17 mouse cellular contexts compared by ENCODE assay signal in the genomic region with DNA sequence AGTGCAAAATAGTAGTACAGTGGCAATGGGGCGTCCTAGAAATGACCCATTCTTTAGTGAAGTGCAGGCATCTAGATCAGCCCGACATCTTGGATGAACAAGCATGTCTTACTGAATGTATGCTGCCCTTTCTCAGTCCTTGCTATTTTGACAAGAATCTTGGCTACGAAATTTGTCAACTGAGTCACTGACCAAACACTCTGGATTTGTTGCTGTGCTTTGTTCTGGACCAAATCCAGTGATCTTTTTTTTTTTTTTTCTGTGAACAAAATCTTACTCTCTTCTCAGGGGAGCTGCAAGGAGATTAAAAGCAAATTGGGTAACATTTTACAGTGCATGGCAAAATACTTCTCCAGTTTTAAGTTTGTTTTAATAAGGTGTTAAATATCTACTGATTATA.
"Had no signal": no experiment of that assay in that cellular context is flagged by ENCODE, and none has a peak within 500 bp of the region (broad histone marks: within the 10 kb centered on the region; RNA-seq: fewer than 3 reads in every experiment).

No protein-coding gene starts in this region.

- H3K27ac ChIP-seq: lung, embryonic 15.5 days; macrophage; neural tube, embryonic 13.5 days; neural tube, embryonic 15.5 days; stomach, embryonic 15.5 days; stomach, postnatal 0 days had no signal

- H3K4me3 ChIP-seq: lung, embryonic 15.5 days; megakaryocyte, embryonic 14.5 days; myocyte; neural tube, embryonic 13.5 days; neural tube, embryonic 15.5 days; stomach, embryonic 15.5 days had no signal

- H3K4me1 ChIP-seq: lung, embryonic 15.5 days; megakaryocyte, embryonic 14.5 days; neural tube, embryonic 15.5 days; stomach, embryonic 15.5 days had no signal

- H3K9ac ChIP-seq: lung, embryonic 15.5 days; neural tube, embryonic 13.5 days; neural tube, embryonic 15.5 days; stomach, embryonic 15.5 days had no signal

- DNase-seq: lung, adult 2 months; lung, postnatal 14 days; lung, postnatal 36 days; right cerebral cortex, postnatal 14 days; thymus, adult 2 months; thymus, postnatal 25 days; thymus, postnatal 4 days had no signal

- H3K27me3 ChIP-seq: lung, embryonic 15.5 days; megakaryocyte, embryonic 14.5 days; neural tube, embryonic 13.5 days; neural tube, embryonic 15.5 days; stomach, embryonic 15.5 days had no signal

- H3K4me2 ChIP-seq: lung, embryonic 15.5 days; midbrain, embryonic 11.5 days; neural tube, embryonic 13.5 days; neural tube, embryonic 15.5 days; stomach, embryonic 15.5 days had no signal

- H3K9me3 ChIP-seq: lung, embryonic 15.5 days; megakaryocyte, embryonic 14.5 days; neural tube, embryonic 13.5 days; neural tube, embryonic 15.5 days; stomach, embryonic 15.5 days had no signal

- ATAC-seq: lung, postnatal 0 days had no signal

- H3K36me3 ChIP-seq: lung, embryonic 15.5 days; neural tube, embryonic 13.5 days; neural tube, embryonic 15.5 days; stomach, embryonic 15.5 days had no signal
